Mouse (Mus musculus): Measurements from ENCODE around the gene Ugt1a5. TPM values are rescaled to one million over a fixed set of nuclear protein-coding genes. Genes with fewer than 3 reads are reported as not detected.

Gene Ugt1a5
- polyA plus RNA-seq, 1 experiment from 2014 or later: not detected

GRCm38 (mm10) chr1:88235046-88235893 is 69.5 kb downstream of the Ugt1a5 start:
- H3K36me3 ChIP-seq (ENCODE audit: control insufficient read depth, insufficient read depth, low read length): no peaks in the 10 kb centered on the region
- peaks cover 97% of the 10 kb centered on the region for H3K9me3 ChIP-seq (replicated peaks; ENCODE audit: control insufficient read depth, low read length)
- H3K27ac ChIP-seq (ENCODE audit: low read depth, low read length): no peak overlapping the region
- no peak overlapping the region for H3K4me3 ChIP-seq (ENCODE audit: low read depth, low read length)
- H3K9ac ChIP-seq (ENCODE audit: low read depth, low read length): no peak overlapping the region
- H3K4me2 ChIP-seq: no peak overlapping the region
- H3K27me3 ChIP-seq (ENCODE audit: control insufficient read depth, insufficient read depth, low read length): no peaks in the 10 kb centered on the region
- no peaks in the 10 kb centered on the region for H3K4me1 ChIP-seq (ENCODE audit: control insufficient read depth, insufficient read depth, low read length)
- ATAC-seq (replicated peaks; ENCODE audit: insufficient number of reproducible peaks, low FRiP score, low TSS enrichment): no peak
- WGBS (ENCODE audit: insufficient replicate concordance): 58% methylated on average over 11 of the region's 11 CpGs

GRCm38 (mm10) chr1:88235894-88236415 is 70.1 kb downstream of the Ugt1a5 start:
- Histone ChIP-seq H3K4me3 (ENCODE audit: low read depth, low read length) (no peak overlapping the region), H3K27me3 (ENCODE audit: control insufficient read depth, insufficient read depth, low read length) (no peaks in the 10 kb centered on the region), H3K27ac (ENCODE audit: low read depth, low read length) (no peak overlapping the region), H3K9ac (ENCODE audit: low read depth, low read length) (no peak overlapping the region), H3K36me3 (ENCODE audit: control insufficient read depth, insufficient read depth, low read length) (no peaks in the 10 kb centered on the region), H3K4me1 (ENCODE audit: control insufficient read depth, insufficient read depth, low read length) (no peaks in the 10 kb centered on the region), H3K4me2 (no peak overlapping the region), H3K9me3 (replicated peaks; ENCODE audit: control insufficient read depth, low read length) (peaks cover 97% of the 10 kb centered on the region)
- no peak for ATAC-seq (replicated peaks; ENCODE audit: insufficient number of reproducible peaks, low FRiP score, low TSS enrichment)
- 55% methylated on average over 4 of the region's 4 CpGs for WGBS (ENCODE audit: insufficient replicate concordance)

GRCm38 (mm10) chr1:88237311-88237710 is 71.5 kb downstream of the Ugt1a5 start:
- Histone ChIP-seq H3K36me3 (ENCODE audit: control insufficient read depth, insufficient read depth, low read length) (no peaks in the 10 kb centered on the region), H3K4me3 (ENCODE audit: low read depth, low read length) (no peak overlapping the region), H3K9ac (ENCODE audit: low read depth, low read length) (no peak overlapping the region), H3K4me2 (no peak overlapping the region), H3K4me1 (ENCODE audit: control insufficient read depth, insufficient read depth, low read length) (no peaks in the 10 kb centered on the region), H3K27me3 (ENCODE audit: control insufficient read depth, insufficient read depth, low read length) (no peaks in the 10 kb centered on the region), H3K27ac (ENCODE audit: low read depth, low read length) (no peak overlapping the region), H3K9me3 (replicated peaks; ENCODE audit: control insufficient read depth, low read length) (peaks cover 91% of the 10 kb centered on the region)
- no peak for ATAC-seq (replicated peaks; ENCODE audit: insufficient number of reproducible peaks, low FRiP score, low TSS enrichment)
- WGBS (ENCODE audit: insufficient replicate concordance): 69% methylated on average over 5 of the region's 5 CpGs

GRCm38 (mm10) chr1:88238771-88239170 is 73.0 kb downstream of the Ugt1a5 start:
- H3K36me3 ChIP-seq (ENCODE audit: control insufficient read depth, insufficient read depth, low read length): no peaks in the 10 kb centered on the region
- WGBS (ENCODE audit: insufficient replicate concordance): 72% methylated on average over 6 of the region's 6 CpGs
- no peak overlapping the region for H3K9ac ChIP-seq (ENCODE audit: low read depth, low read length)
- H3K4me2 ChIP-seq: no peak overlapping the region
- peaks cover 90% of the 10 kb centered on the region for H3K9me3 ChIP-seq (replicated peaks; ENCODE audit: control insufficient read depth, low read length)
- ATAC-seq (replicated peaks; ENCODE audit: insufficient number of reproducible peaks, low FRiP score, low TSS enrichment): 0 out of 2 replicates have a peak, but pooled peaks have one; percentile 11
- no peaks in the 10 kb centered on the region for H3K27me3 ChIP-seq (ENCODE audit: control insufficient read depth, insufficient read depth, low read length)
- H3K27ac ChIP-seq (ENCODE audit: low read depth, low read length): no peak overlapping the region
- H3K4me3 ChIP-seq (ENCODE audit: low read depth, low read length): no peak overlapping the region
- no peaks in the 10 kb centered on the region for H3K4me1 ChIP-seq (ENCODE audit: control insufficient read depth, insufficient read depth, low read length)

- Histone ChIP-seq H3K36me3 (ENCODE audit: control insufficient read depth, insufficient read depth, low read length) (no peaks in the 10 kb centered on the region), H3K4me3 (ENCODE audit: low read depth, low read length) (no peak overlapping the region), H3K4me1 (ENCODE audit: control insufficient read depth, insufficient read depth, low read length) (no peaks in the 10 kb centered on the region), H3K9ac (ENCODE audit: low read depth, low read length) (no peak overlapping the region), H3K4me2 (no peak overlapping the region), H3K27ac (ENCODE audit: low read depth, low read length) (no peak overlapping the region), H3K27me3 (ENCODE audit: control insufficient read depth, insufficient read depth, low read length) (no peaks in the 10 kb centered on the region), H3K9me3 (replicated peaks; ENCODE audit: control insufficient read depth, low read length) (peaks cover 90% of the 10 kb centered on the region)
- no peak for ATAC-seq (replicated peaks; ENCODE audit: insufficient number of reproducible peaks, low FRiP score, low TSS enrichment)
- WGBS (ENCODE audit: insufficient replicate concordance): 65% methylated on average over 5 of the region's 5 CpGs
Measured at GRCm38 (mm10) chr1:88240072-88240471, 74.3 kb downstream of the Ugt1a5 start.

- Histone ChIP-seq H3K9me3 (replicated peaks; ENCODE audit: control insufficient read depth, low read length) (peaks cover 90% of the 10 kb centered on the region), H3K4me1 (ENCODE audit: control insufficient read depth, insufficient read depth, low read length) (no peaks in the 10 kb centered on the region), H3K27ac (ENCODE audit: low read depth, low read length) (no peak overlapping the region), H3K36me3 (ENCODE audit: control insufficient read depth, insufficient read depth, low read length) (no peaks in the 10 kb centered on the region), H3K4me2 (no peak overlapping the region), H3K27me3 (ENCODE audit: control insufficient read depth, insufficient read depth, low read length) (no peaks in the 10 kb centered on the region), H3K4me3 (ENCODE audit: low read depth, low read length) (no peak overlapping the region), H3K9ac (ENCODE audit: low read depth, low read length) (no peak overlapping the region)
- ATAC-seq (replicated peaks; ENCODE audit: insufficient number of reproducible peaks, low FRiP score, low TSS enrichment): peak; percentile 4; the same call in 1 of the 2 replicates
- 68% methylated on average over 4 of the region's 4 CpGs for WGBS (ENCODE audit: insufficient replicate concordance)
Measured at GRCm38 (mm10) chr1:88240579-88240978, 74.8 kb downstream of the Ugt1a5 start.

- no peaks in the 10 kb centered on the region for H3K27me3 ChIP-seq (ENCODE audit: control insufficient read depth, insufficient read depth, low read length)
- H3K9ac ChIP-seq (ENCODE audit: low read depth, low read length): no peak overlapping the region
- 56% methylated on average over 5 of the region's 5 CpGs for WGBS (ENCODE audit: insufficient replicate concordance)
- no peak overlapping the region for H3K4me3 ChIP-seq (ENCODE audit: low read depth, low read length)
- H3K4me2 ChIP-seq: no peak overlapping the region
- H3K9me3 ChIP-seq (replicated peaks; ENCODE audit: control insufficient read depth, low read length): peaks cover 93% of the 10 kb centered on the region
- no peak overlapping the region for H3K27ac ChIP-seq (ENCODE audit: low read depth, low read length)
- no peaks in the 10 kb centered on the region for H3K4me1 ChIP-seq (ENCODE audit: control insufficient read depth, insufficient read depth, low read length)
- no peak for ATAC-seq (replicated peaks; ENCODE audit: insufficient number of reproducible peaks, low FRiP score, low TSS enrichment)
- no peaks in the 10 kb centered on the region for H3K36me3 ChIP-seq (ENCODE audit: control insufficient read depth, insufficient read depth, low read length)
Measured at GRCm38 (mm10) chr1:88243861-88244260, 78.0 kb downstream of the Ugt1a5 start.

- H3K4me1 ChIP-seq (ENCODE audit: control insufficient read depth, insufficient read depth, low read length): no peaks in the 10 kb centered on the region
- no peaks in the 10 kb centered on the region for H3K36me3 ChIP-seq (ENCODE audit: control insufficient read depth, insufficient read depth, low read length)
- H3K9me3 ChIP-seq (replicated peaks; ENCODE audit: control insufficient read depth, low read length): peaks cover 93% of the 10 kb centered on the region
- H3K27ac ChIP-seq (ENCODE audit: low read depth, low read length): no peak overlapping the region
- no peak overlapping the region for H3K4me3 ChIP-seq (ENCODE audit: low read depth, low read length)
- no peak overlapping the region for H3K4me2 ChIP-seq
- H3K9ac ChIP-seq (ENCODE audit: low read depth, low read length): no peak overlapping the region
- H3K27me3 ChIP-seq (ENCODE audit: control insufficient read depth, insufficient read depth, low read length): no peaks in the 10 kb centered on the region
- no peak for ATAC-seq (replicated peaks; ENCODE audit: insufficient number of reproducible peaks, low FRiP score, low TSS enrichment)
- WGBS (ENCODE audit: insufficient replicate concordance): 69% methylated on average over 6 of the region's 6 CpGs
Measured at GRCm38 (mm10) chr1:88245881-88246280, 80.1 kb downstream of the Ugt1a5 start.

GRCm38 (mm10) chr1:88246386-88246785 is 80.6 kb downstream of the Ugt1a5 start:
- H3K4me2 ChIP-seq: no peak overlapping the region
- H3K27me3 ChIP-seq (ENCODE audit: control insufficient read depth, insufficient read depth, low read length): no peaks in the 10 kb centered on the region
- no peak overlapping the region for H3K9ac ChIP-seq (ENCODE audit: low read depth, low read length)
- no peaks in the 10 kb centered on the region for H3K4me1 ChIP-seq (ENCODE audit: control insufficient read depth, insufficient read depth, low read length)
- WGBS (ENCODE audit: insufficient replicate concordance): 42% methylated on average over 6 of the region's 6 CpGs
- no peak overlapping the region for H3K27ac ChIP-seq (ENCODE audit: low read depth, low read length)
- H3K36me3 ChIP-seq (ENCODE audit: control insufficient read depth, insufficient read depth, low read length): no peaks in the 10 kb centered on the region
- H3K9me3 ChIP-seq (replicated peaks; ENCODE audit: control insufficient read depth, low read length): peaks cover 93% of the 10 kb centered on the region
- ATAC-seq (replicated peaks; ENCODE audit: insufficient number of reproducible peaks, low FRiP score, low TSS enrichment): no peak
- no peak overlapping the region for H3K4me3 ChIP-seq (ENCODE audit: low read depth, low read length)

Measured in heart, embryonic 11.5 days (tissue).